Mouse (Mus musculus) erythroblast, embryonic 14.5 days (primary cell): ENCODE data around the gene Il18rap.

Experiments used
- GATA1 ChIP-seq: IDR thresholded peaks from 2 replicates; pipeline ENCODE4 v1.6.1; 2012; ENCODE audit warnings: low read length, inconsistent platforms, mixed read lengths
- TAL1 ChIP-seq: IDR thresholded peaks from 3 replicates; pipeline ENCODE4 v1.6.1; 2012; ENCODE audit warnings: low read length, inconsistent platforms, mixed read lengths

DNA sequence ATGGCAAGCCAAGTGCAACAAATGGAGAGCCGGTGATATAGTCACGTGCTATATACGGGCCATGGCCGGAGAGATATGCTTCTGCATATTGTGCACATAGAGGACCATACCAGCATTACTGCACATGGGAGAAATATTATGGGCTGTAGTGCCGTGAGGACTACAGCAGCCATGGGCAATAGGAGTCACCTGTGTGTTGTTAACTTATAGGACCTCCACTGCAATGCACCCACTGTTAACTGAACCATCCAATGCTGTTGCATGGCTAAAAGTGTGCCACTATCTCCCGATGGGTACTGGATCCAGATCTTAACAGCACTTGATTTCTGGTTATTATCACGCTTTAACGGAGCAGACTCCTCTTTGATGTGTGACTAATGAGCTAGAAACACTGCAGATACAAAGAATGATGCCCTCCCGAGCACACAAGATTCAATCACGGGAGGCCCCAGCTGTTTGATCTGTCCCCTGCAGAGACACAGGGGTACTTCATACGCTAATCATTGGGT is 32.0 kb downstream of the Il18rap start:
- TF ChIP-seq GATA1 (no peak), TAL1 (no peak)
